Mouse (Mus musculus) spleen, adult 2 months (tissue): ENCODE measurements around the gene Qtrt2. TPM values are rescaled to one million over a fixed set of nuclear protein-coding genes. Genes with fewer than 3 reads are reported as not detected.

Experiments used
- DNase-seq, 2 experiments: peaks; one replicate each; pipeline versions ENCODE4 v3.0.0 to v3.0.0-alpha.2; 2012 to 2021; ENCODE audit warnings: low spot score in 2 of 2, low read depth in 1 of 2
- H3K27ac ChIP-seq: fragments of 200-500 bp; 2 replicates; pipeline ENCODE4 v1.5.1; 2012; ENCODE audit warnings: low read length, inconsistent platforms; ENCODE audit not compliant: insufficient read depth
- H3K27me3 ChIP-seq: fragments of 200-500 bp; 2 replicates; pipeline ENCODE4 v1.6.1; 2012; ENCODE audit warnings: mild to moderate bottlenecking, moderate library complexity, low read length, inconsistent platforms; ENCODE audit not compliant: control insufficient read depth, insufficient read depth
- H3K36me3 ChIP-seq: fragments of 200-500 bp; 2 replicates; pipeline ENCODE4 v1.6.1; 2012; ENCODE audit warnings: mild to moderate bottlenecking, low read length, inconsistent platforms; ENCODE audit not compliant: control insufficient read depth, insufficient read depth
- H3K4me1 ChIP-seq: fragments of 200-500 bp; 2 replicates; pipeline ENCODE4 v1.6.1; 2011; ENCODE audit warnings: inconsistent platforms; ENCODE audit not compliant: control insufficient read depth, insufficient read depth, insufficient read length
- H3K4me3 ChIP-seq: fragments of 200-500 bp; 2 replicates; pipeline ENCODE4 v1.5.1; 2011; ENCODE audit warnings: mild to moderate bottlenecking, inconsistent platforms; ENCODE audit not compliant: insufficient read depth, insufficient read length; ENCODE audit errors: extremely low read depth
- CTCF ChIP-seq: fragments of 200-500 bp; IDR thresholded peaks from 2 replicates; pipeline ENCODE4 v1.5.1; 2011; ENCODE audit warnings: mild to moderate bottlenecking, inconsistent platforms; ENCODE audit not compliant: insufficient read depth, insufficient read length, insufficient replicate concordance; ENCODE audit errors: extremely low read depth
- POLR2A ChIP-seq: fragments of 200-500 bp; IDR thresholded peaks from 2 replicates; pipeline ENCODE4 v1.6.1; 2011; ENCODE audit warnings: low read depth, low read length, inconsistent platforms
- WGBS: fragments of 180-500 bp; shearing (Covaris S2); methylation state at CpG from one replicate; pipeline ENCODE4 v1.1.7; 2018; 5-methylcytosine and 5-hydroxymethylcytosine counted together
- polyA plus RNA-seq: library from polyadenylated mRNA; depleted of rRNA; stranded (reverse); fragments of >200 nt; gene quantifications from 2 replicates; pipeline ENCODE4 v1.2.3, GENCODE M21; 2012; rRNA removed

The Qtrt2 gene
- polyA plus RNA-seq, 1 experiment = 13.6 TPM

DNA sequence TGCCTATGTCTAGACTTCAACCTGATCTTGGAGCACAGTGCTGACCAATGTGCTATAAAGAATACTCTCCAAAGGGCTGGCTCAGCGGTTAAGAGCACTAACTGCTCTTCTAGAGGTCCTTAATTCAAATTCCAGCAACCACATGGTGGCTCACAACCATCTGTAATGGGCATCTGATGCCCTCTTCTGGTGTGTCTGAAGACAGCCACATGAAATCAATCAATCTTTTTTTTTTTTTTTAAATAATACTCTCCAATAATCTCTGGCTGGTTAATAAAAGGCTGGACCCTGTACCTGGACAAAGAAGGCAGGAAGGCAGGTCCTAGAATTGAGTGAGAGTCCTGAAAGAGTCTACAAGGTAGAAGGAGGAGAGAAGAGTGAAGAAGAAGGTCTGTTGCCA, 76.8 kb downstream of the Qtrt2 start:
- no peaks in the 10 kb centered on the region for H3K27me3 ChIP-seq
- H3K36me3 ChIP-seq = no peaks in the 10 kb centered on the region
- 67% methylated on average over 1 of the region's 1 CpGs for WGBS
- no peak for TF ChIP-seq CTCF
- TF ChIP-seq POLR2A = no peak
- no peak overlapping the region for H3K27ac ChIP-seq
- DNase-seq = no peak
- no peak overlapping the region for H3K4me3 ChIP-seq
- H3K4me1 ChIP-seq = no peaks in the 10 kb centered on the region

DNA sequence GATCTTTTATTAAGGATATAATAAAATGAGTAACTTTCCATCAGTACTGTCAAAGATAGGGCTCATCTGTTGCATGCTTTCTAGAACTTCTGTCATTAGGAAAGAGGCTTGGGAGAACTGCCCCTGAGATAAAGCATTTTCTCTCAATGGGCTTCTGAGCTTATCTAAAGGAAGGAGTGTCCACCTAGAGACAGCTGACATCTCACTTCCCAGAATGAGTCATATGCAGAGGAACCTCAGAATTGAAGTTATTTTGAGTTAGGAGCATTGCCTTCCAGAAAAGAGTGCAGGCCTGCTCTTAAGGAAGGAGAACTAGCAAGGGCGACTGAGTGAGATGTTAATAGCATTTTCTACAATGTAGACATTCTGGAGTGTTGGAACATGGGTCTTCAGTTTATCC, 85.4 kb downstream of the Qtrt2 start:
- WGBS = 69% methylated on average over 1 of the region's 1 CpGs
- Histone ChIP-seq H3K27me3 (no peaks in the 10 kb centered on the region), H3K4me3 (no peak overlapping the region), H3K4me1 (no peaks in the 10 kb centered on the region), H3K36me3 (no peaks in the 10 kb centered on the region), H3K27ac (no peak overlapping the region)
- TF ChIP-seq POLR2A (no peak), CTCF (no peak)
- DNase-seq = no peak

DNA sequence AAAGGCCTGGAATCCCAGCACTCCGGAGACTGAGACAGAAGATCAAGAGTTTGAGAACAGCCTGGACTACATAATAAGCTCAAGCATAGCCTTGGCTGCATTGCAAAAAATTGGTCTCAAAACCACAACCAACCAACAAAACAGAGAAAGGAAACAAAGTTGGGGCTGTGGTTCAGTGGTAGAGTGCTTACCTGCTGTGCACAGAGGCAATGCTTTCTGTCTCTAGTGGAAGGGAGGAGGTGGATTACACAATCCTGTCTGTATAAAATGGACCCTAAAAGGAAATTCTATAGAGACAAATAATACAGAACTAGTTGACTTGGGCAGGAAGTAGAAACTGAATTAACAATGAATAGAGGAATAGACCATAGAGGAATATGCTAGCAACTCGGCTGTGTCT, 94.7 kb downstream of the Qtrt2 start:
- WGBS = 69% methylated on average over 2 of the region's 2 CpGs
- Histone ChIP-seq H3K4me3 (no peak overlapping the region), H3K4me1 (no peaks in the 10 kb centered on the region; the same call in 1 of the 2 replicates), H3K36me3 (no peaks in the 10 kb centered on the region), H3K27me3 (no peaks in the 10 kb centered on the region), H3K27ac (no peak overlapping the region)
- no peak for DNase-seq
- TF ChIP-seq CTCF (no peak), POLR2A (no peak)

DNA sequence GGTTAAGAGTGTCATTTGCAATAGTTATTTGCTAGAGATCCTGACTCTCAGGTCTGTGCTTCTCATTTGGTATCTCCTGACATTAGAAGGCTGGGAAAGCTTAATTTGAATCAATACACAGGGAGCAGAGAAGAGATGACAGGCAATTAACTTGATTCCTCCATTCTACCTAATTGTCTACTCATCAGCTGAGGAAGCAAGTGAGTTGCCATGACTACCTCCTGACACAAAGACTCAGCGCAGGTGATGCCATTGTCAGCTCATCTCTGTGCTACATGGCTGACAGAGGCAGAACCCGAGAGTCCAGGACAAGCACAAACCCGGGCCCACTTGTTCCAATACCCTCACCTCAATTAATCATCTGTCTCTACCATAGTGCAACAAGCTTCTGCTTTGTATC, 99.1 kb downstream of the Qtrt2 start:
- no peaks in the 10 kb centered on the region for H3K36me3 ChIP-seq
- H3K27me3 ChIP-seq = no peaks in the 10 kb centered on the region
- no peaks in the 10 kb centered on the region; the same call in 1 of the 2 replicates for H3K4me1 ChIP-seq
- 86% methylated on average over 3 of the region's 3 CpGs for WGBS
- TF ChIP-seq POLR2A = no peak
- no peak for TF ChIP-seq CTCF
- H3K27ac ChIP-seq = no peak overlapping the region
- DNase-seq = no peak
- H3K4me3 ChIP-seq = no peak overlapping the region

DNA sequence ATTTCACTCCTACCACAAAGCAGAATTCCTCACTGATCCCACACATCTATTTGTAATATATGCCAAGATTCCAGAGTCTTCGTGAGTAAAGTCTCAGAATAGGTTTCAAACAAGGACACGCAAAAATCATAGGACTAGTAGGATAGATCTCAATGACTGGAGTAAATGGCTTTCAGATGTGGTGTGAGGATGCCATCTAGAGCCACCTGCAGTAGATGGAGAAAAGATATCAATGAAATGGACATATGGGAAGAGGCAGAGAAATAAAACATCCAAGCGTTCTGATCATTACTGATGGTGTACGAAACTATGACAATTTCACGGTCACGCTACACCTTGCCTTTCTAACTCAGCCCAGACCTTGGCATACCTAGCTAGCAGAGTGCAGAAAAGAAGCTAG, 108.2 kb downstream of the Qtrt2 start:
- no peak for DNase-seq
- no peak overlapping the region for H3K4me3 ChIP-seq
- H3K4me1 ChIP-seq = no peaks in the 10 kb centered on the region
- H3K27me3 ChIP-seq = no peaks in the 10 kb centered on the region
- 92% methylated on average over 6 of the region's 6 CpGs for whole genome bisulfite sequencing
- H3K36me3 ChIP-seq = no peaks in the 10 kb centered on the region
- H3K27ac ChIP-seq = no peak overlapping the region
- TF ChIP-seq POLR2A = no peak
- TF ChIP-seq CTCF = no peak

DNA sequence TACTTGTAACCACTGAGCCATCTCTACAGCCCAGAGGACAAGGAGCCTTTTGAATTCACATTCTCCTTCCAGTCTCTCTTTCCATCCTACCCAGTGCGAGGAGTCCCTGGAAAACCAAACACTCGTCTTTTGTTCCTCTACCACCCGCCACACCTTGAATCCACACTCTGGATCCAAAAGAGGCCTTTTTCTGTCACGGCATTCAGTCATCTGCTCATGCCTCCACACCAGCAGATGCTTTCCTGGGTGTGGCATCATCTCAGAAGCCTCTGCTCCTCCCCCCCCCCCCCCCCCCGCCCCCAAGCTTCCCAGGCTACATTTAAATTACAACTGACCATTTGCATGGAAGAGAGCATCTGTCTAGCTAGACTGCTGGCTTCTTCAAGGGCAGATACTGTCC, 110.3 kb downstream of the Qtrt2 start:
- Histone ChIP-seq H3K4me1 (no peaks in the 10 kb centered on the region), H3K27ac (no peak overlapping the region), H3K36me3 (no peaks in the 10 kb centered on the region), H3K4me3 (no peak overlapping the region), H3K27me3 (no peaks in the 10 kb centered on the region)
- TF ChIP-seq CTCF = no peak
- TF ChIP-seq POLR2A = no peak
- DNase-seq = no peak
- 75% methylated on average over 5 of the region's 5 CpGs for WGBS

DNA sequence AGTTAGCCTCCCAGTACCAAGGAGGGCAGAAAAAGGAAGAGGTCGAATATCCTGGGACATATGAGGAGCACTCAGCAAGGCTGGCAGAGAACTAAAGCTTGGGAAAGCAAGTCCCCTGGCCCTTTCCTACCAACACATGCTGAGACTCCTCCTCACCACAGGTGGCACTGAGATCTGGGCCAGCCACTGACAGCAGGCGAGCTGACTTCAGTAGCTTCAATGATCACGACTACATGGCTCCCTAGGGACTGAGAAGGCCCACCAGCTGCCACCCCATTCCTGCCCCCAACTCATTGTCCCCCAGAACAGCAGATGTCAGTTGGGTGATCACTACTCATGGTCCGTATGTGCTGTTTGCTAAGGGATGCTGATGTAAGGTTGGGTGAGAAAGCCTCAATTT, 112.0 kb downstream of the Qtrt2 start:
- H3K36me3 ChIP-seq = no peaks in the 10 kb centered on the region
- no peak overlapping the region for H3K27ac ChIP-seq
- H3K4me1 ChIP-seq = no peaks in the 10 kb centered on the region
- no peak overlapping the region for H3K4me3 ChIP-seq
- no peak for TF ChIP-seq POLR2A
- TF ChIP-seq CTCF = no peak
- 75% methylated on average over 4 of the region's 4 CpGs for WGBS
- no peaks in the 10 kb centered on the region for H3K27me3 ChIP-seq
- no peak for DNase-seq

Other genes starting within 250 kb of the Qtrt2 start
- gene Drd3, start 172.8 kb downstream of the Qtrt2 start, polyA plus RNA-seq = not detected in 2 replicates
- 0.94 and 1.2 TPM in 2 replicates for gene Ccdc191, start 37.0 kb downstream of the Qtrt2 start, polyA plus RNA-seq
- gene Zdhhc23, start 53.0 kb upstream of the Qtrt2 start, polyA plus RNA-seq = 2.0 and 2.3 TPM in 2 replicates
- gene Gramd1c, start 136.5 kb upstream of the Qtrt2 start, polyA plus RNA-seq = 0.30 and 0.32 TPM in 2 replicates
- gene Atp6v1a, start 212.9 kb upstream of the Qtrt2 start, polyA plus RNA-seq = 6.5 and 7.2 TPM in 2 replicates
- 9.1 and 12.4 TPM in 2 replicates for gene Naa50, start 213.0 kb upstream of the Qtrt2 start, polyA plus RNA-seq
- gene Usf3, start 246.4 kb upstream of the Qtrt2 start, polyA plus RNA-seq = 7.4 and 7.7 TPM in 2 replicates